Mouse (Mus musculus) v-Abl transformed pro-B cells (cell line): ENCODE measurements around the gene Fcrla.

Source experiments
- in situ Hi-C, 2 experiments: fragments of 400-800 bp; cut with MboI; formaldehyde crosslinking; loops; one replicate each; pipeline ENCODE4 v1.15.1; 2025; ENCODE audit not compliant: unreplicated experiment in 2 of 2

The Fcrla gene

GRCm38 (mm10) chr1:170894603-170895602 is 32.5 kb downstream of the Fcrla start:
- in situ Hi-C loops = loop anchor here (5.0 to 25.0 kb wide), 9 partner anchors 102 to 592 kb away; partner anchors contain the start of genes Adamts4 (in 2 of the 2), Ndufs2 (in 2 of the 2), Tomm40l (in 2 of the 2) and Apoa2 (in 1 of the 2)

DNA sequence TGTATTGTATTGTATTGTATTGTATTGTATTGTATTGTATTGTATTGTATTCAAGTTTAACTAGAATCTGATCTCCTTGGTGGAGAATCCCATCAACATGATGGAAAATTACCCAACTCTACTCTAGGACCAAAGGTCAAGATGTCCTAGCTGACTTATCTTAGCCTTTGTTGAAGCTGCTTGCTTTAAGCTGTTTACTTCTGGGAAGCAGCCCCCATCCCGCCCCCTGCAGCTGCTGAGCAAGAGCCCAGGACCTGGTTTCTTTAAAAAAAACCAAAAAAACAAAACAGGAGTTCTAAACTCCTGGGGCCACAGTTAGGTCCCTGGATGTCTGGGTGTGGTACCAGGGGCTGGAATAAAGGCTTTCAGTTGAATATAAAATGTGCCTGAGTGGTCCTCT is 35.1 kb downstream of the Fcrla start:
- in situ Hi-C loops = loop anchor here (10.0 to 25.0 kb wide), 4 partner anchors 333 to 595 kb away; partner anchors contain the start of genes Adamts4 (in 1 of the 2), Apoa2 (in 1 of the 2), Ndufs2 (in 1 of the 2) and Tomm40l (in 1 of the 2)

GRCm38 (mm10) chr1:170891646-170892045 is 35.7 kb downstream of the Fcrla start:
- in situ Hi-C loops = loop anchor here (10.0 to 25.0 kb wide), 4 partner anchors 333 to 596 kb away; partner anchors contain the start of genes Adamts4 (in 1 of the 2), Apoa2 (in 1 of the 2), Ndufs2 (in 1 of the 2) and Tomm40l (in 1 of the 2)

DNA sequence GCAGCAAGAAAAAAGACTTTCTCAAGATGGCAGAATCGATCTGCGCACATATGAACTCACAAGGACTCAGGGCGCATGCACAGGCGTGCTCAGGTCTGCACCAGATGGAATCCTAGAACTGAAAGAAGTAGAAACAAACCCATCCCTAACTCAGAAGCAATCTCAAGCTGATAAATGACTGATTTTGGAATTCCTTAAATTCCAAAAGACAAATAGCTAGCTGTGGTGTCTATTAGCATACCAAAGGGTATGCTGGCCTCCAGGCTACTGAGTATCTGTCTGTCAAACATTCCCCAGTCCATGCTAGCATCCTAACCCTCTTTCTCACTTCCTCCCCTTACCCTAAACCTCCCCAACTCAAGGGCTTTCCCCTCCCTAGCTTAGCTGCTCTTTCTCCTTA is 38.1 kb downstream of the Fcrla start:
- in situ Hi-C loops = loop anchor here in 1 of 2 experiments (10.0 to 25.0 kb wide), 2 partner anchors 598 to 1195 kb away; partner anchors contain the start of genes Copa and Ncstn

- in situ Hi-C loops = loop anchor here in 1 of 2 experiments (10.0 to 25.0 kb wide), 2 partner anchors 601 to 1199 kb away; partner anchors contain the start of genes Copa and Ncstn
Observed at GRCm38 (mm10) chr1:170886044-170886458, 41.3 kb downstream of the Fcrla start.

GRCm38 (mm10) chr1:170884978-170885561 is 42.3 kb downstream of the Fcrla start, which contains the start of the genes Gm26620 and Dusp12:
Gene Gm26620 (plus strand): TSS chr1:170885065.
Gene Dusp12 (minus strand): TSS chr1:170885540.
- in situ Hi-C loops = loop anchor here in 1 of 2 experiments (10.0 to 25.0 kb wide), 2 partner anchors 602 to 1200 kb away; partner anchors contain the start of genes Copa and Ncstn

DNA sequence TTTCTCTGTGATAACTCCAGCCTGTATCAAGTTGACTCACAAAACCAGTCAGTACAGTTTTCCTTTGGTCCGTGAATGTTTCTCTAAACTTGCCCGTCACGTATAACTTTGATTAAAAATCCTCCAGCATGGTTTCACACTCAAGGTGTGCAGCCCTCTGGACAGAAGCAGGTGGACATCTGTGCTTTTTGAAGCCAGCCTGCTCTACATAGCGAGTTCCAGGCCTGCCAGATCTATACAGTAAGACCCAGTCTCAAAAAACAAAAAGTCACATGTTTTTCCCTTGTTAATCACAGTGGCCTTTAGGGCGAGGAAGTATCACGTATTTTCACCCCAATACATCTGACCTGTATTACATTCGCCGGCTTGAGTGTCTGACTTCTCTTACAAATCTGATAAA is 43.0 kb downstream of the Fcrla start:
- in situ Hi-C loops = loop anchor here in 1 of 2 experiments (10.0 to 25.0 kb wide), 2 partner anchors 603 to 1200 kb away; partner anchors contain the start of genes Copa and Ncstn

DNA sequence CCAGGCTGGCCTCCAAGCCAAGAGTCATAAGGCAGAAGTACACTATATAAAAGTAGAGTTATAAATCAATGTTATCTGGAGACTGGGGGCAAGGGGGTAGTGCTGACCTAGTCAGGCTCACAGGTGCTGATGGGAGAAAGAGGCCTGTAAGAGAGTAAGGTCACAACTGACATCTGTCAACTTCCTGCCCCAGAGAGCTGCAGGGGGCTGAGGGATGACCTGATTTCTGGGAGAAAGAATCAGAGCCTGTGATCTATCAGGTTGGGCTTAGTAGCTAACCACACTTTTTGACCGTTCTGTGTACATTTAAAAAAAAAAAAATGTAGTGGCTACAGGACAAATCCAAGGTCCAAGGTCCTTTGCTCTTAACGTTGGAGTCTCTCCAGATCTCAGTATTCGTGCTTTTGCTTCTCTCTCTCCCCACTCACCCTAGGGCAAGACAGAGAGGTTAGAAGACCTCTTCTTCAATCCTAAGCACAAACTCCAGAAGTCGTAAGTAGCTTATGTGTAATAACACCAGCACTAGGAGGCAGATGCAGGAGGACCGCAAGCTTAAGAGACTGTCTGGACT is 44.4 kb downstream of the Fcrla start:
- in situ Hi-C loops = loop anchor here in 1 of 2 experiments (10.0 to 25.0 kb wide), 2 partner anchors 604 to 1202 kb away; partner anchors contain the start of genes Copa and Ncstn

DNA sequence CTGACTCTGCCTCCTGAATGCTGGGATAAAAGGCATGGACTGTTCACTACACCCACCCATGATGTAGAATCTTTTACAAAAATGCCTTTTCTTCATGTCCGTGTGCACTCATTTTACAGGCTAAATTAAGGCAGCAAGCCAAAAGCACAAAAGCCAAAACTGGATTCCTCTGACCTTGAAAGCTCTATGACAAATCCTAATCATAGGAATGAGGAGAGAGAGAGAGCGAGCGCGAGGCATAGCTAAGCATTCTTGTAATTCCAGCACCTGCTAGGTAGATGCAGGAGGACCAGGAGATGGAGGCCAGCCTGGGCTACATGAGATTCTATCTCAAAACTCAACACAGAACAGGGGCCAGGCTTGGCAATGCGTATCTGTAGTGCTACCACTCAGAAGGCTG is 50.5 kb downstream of the Fcrla start:
- in situ Hi-C loops = loop anchor here in 1 of 2 experiments (25.0 kb wide), 1 partner anchor 610 kb away; no protein-coding TSS in a partner anchor

DNA sequence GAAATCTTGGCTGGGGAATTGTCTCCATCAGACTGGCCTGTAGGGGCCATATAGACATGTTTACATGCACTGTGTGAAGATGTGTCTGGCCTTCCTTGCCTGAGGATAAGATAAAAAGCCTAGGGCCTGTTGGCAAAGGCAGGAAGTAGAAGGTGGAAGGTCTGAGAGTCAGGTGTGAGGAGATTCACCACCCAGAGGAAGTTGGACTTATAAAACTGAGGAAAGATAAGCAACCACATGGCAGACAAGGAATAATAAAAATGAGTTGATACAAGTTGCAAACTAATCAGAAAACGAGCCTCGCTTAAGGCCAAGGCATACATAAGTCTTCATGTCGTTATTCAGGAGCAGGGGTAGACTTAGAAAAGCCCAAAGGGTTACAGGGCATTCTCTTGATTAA is 51.7 kb downstream of the Fcrla start:
- in situ Hi-C loops = loop anchor here in 1 of 2 experiments (25.0 kb wide), 1 partner anchor 612 kb away; no protein-coding TSS in a partner anchor

GRCm38 (mm10) chr1:170871961-170872360 is 55.4 kb downstream of the Fcrla start:
- in situ Hi-C loops = no loop called here

DNA sequence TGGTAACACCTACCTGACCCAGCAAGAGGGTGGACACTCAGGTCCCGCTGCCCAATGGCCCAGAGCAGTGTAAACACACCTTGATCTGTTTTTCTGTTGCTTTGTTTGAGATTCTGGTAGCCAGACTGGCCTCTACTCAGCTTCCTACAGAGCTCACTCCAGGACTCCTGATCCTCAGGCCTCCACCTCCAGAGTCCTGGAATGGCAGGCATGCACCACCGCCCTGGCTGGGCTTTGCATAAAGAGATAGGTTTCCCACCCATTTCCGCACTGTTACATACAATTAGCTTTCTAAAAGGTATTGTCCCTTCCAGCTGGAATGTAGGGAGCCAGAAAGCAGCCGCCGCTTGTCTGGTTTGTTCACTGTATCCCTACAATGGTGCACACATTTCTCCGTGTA is 56.0 kb downstream of the Fcrla start:
- in situ Hi-C loops = no loop called here

- in situ Hi-C loops = no loop called here
Observed at GRCm38 (mm10) chr1:170868905-170869283, 58.5 kb downstream of the Fcrla start.

DNA sequence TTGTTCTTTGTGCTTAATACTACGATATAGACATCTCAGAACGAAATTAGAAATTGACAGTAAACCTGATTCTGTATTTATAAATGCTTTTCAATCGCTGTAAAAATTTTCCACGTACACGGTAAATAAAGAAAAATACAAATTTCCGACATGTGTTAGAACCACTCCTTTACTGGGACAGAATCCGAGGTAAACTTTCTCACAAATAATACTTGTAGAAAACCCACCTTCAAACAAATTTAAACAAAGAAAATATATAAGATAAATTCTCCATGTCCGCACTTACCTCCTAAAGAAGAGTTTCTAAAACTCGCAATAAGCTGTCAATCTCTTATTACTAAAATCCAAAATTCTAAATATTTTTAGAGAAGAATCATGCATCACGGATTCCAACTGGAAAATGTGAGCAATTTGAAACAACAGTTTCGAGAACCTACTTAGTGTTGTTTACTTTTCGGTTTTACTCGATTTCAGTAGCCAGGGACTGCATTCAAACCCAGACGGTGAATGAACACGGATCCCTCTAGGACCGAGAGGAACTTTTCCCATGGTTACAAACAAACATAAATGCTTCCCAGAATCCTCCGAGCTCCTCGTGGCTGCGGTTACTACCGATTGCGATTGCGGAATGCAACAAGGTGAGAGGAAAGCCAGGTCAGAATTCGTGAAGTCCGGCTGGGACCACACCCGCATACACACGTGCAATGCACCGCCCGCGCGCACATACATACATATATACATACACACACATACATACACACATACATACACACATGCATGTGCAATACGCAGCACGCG is 59.1 kb downstream of the Fcrla start:
- in situ Hi-C loops = no loop called here

DNA sequence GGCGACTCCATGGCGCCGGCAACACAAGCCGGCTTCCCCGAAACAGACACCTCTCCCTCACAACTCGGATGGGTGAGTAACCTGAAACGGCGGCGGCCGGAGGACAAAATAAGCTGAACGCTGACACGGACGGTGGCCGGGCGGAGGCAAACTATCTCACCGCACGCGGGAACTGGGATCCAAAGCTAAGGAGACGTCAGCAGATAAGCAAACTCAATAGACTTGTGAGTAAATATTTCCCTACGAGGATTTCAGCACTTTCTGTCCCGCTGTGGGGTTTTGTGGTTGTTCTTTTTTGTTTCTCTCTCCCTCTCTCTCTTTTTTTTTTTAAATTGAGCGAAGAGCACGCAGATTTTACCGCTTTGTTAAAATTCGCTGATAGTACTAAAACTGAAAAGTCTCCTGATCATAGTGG is 59.7 kb downstream of the Fcrla start, which contains the start of gene Atf6:
TSS of gene Atf6 (minus strand) at position 81 of the 415 bp plus-strand sequence.
- in situ Hi-C loops = no loop called here
